Mouse (Mus musculus) A20 (cell line): ENCODE measurements around the gene Ctc1.

Source experiments
- DNase-seq: peaks from one replicate; pipeline ENCODE4 v3.0.0-alpha.2; 2011; ENCODE audit warnings: low read depth, low spot score

Gene Ctc1

DNA sequence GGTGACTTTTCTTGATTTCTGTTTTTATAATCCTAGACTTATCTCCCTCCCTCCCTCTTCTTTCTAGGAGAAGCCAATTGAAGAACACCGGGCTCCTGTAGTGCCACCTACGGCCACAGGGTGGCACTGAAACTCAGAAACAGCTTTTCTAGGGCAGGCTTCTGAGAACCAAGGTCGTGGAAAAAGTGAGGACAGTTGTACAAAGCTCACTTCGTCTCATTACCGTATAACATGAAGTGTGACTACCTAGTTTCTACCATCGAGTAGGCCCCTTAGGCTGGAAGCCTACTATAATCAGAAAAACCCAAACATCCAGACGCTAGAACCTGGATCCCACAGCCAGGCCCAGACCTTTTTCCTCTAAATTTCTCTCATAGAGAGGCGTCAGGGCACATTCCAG lies 51.2 kb downstream of the Ctc1 start:
- peak; percentile 82 for DNase-seq

DNA sequence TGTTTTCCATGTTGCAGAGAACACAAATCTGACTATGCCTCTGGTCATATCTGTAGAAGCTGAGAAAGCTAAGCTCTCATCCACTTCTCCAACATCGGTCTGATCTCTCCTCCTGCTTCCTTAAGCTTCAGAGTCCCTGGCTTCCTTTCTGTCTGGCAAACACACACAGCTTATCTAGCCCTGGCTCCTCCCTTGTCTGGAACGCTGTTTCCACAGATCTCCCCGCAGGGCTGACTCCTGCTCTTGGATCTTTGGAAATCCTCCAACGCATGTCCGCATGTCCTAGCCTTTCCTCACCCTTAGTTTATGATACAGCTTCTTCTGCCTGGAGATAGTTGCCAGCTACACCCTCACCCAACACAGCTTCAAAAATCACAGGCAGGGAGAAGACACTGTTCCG lies 51.9 kb downstream of the Ctc1 start:
- no peak for DNase-seq

DNA sequence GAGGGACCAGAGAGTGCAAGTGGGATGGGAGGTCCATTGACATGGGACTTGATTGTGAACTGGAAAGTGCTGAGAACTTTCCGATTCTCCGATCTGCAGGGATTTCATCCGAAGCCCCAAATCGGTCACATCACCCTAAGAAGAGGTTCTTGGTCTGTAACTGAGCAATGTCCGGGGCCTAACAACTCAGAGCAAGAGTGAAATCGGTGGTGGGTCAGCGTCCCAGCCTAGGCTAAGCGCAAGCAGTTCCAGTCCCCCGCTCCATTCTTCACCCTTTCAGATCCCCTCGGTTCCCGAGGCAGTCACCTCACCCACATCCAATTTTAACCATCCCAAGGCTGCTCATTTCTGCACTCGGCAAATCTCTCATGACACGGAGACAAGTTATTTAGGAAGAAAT lies 54.4 kb downstream of the Ctc1 start:
- DNase-seq = no peak

DNA sequence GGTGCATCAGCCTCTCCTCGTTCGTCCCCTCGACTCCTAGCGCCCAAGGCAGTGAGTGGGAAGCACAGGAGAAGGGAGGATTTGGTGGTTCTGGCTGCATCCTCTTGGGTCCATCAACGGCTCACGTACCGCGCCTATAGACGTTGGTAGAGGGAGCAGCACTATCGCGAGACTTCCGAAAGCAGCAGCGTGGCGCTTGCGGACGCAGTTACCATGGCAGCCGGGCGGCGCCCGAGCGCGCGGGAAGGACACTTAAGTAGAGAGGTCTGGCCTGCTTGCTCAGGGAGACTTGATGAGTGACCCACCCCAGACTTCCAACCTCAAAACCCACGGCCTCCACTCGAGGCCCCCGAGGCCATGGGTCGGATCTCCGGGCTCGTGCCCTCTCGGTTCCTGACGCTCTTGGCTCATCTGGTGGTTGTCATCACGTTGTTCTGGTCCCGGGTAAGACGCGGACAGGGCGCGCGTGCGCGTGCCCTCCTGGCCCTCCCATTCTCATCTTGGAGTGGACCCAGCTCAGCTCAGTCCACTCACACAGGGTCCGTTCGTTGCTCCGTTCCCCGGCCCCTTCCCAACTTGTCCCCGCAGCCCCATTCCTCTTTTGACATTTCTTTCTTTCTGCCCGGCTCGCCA lies 55.0 kb downstream of the Ctc1 start, which contains the start of gene Tmem107:
Gene Tmem107 (plus strand): TSS at position 217 of the 633 bp plus-strand sequence.
- DNase-seq = peak; percentile 98

DNA sequence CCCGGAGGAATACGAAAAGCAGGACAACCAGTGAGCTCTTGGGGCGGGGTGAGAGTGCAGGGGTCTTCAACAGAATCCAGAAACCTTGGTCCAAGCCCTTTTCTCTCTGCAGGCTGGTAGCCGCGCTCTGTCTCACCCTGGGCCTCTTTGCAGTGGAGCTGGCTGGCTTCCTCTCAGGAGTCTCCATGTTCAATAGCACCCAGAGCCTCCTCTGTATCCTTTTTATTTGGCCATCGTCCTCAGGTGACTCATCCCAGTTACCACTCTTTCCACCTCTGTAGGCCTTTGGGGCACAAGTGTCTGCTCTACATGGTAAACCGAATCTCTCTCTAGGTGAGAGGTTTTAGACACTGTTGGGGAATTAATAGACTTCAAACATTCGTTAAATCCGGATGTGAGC lies 55.6 kb downstream of the Ctc1 start:
- DNase-seq = no peak

DNA sequence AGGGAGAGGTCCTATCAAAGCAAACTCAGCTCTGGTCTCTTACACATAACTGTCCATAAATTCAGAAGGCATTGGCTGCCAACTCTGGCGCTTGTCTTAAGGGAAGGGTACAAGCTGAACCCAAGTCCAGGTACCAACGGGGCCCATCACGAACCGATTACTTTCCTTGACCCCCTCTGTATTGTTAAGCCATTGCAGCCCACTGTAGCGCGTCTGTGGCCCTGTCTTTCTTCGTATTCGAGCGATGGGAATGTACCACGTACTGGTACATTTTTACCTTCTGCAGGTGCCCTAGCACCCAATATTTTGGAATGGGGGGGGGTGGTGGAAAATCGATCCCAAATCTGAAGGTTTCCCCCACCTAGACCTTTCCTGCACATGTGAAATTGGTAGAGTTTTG lies 56.5 kb downstream of the Ctc1 start:
- DNase-seq = no peak

DNA sequence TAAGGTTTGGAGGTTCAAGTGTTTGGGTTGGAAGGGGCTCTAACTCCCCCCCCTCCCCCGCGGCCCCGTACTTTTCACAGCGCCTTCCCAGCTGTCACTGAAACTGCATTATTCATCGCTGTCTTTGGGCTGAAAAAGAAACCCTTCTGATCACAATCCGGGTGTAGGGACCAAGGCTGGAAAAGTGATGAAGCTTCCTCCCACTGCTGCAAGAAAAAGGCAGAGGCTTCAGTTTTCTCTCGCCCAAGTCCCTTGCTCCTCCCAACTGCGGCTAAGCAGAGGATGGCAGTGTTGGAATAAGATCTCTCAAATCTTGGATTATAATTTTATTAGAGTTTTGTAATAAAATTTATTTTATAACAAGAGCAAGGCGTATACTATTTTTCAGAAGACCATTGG lies 57.0 kb downstream of the Ctc1 start:
- DNase-seq = no peak

DNA sequence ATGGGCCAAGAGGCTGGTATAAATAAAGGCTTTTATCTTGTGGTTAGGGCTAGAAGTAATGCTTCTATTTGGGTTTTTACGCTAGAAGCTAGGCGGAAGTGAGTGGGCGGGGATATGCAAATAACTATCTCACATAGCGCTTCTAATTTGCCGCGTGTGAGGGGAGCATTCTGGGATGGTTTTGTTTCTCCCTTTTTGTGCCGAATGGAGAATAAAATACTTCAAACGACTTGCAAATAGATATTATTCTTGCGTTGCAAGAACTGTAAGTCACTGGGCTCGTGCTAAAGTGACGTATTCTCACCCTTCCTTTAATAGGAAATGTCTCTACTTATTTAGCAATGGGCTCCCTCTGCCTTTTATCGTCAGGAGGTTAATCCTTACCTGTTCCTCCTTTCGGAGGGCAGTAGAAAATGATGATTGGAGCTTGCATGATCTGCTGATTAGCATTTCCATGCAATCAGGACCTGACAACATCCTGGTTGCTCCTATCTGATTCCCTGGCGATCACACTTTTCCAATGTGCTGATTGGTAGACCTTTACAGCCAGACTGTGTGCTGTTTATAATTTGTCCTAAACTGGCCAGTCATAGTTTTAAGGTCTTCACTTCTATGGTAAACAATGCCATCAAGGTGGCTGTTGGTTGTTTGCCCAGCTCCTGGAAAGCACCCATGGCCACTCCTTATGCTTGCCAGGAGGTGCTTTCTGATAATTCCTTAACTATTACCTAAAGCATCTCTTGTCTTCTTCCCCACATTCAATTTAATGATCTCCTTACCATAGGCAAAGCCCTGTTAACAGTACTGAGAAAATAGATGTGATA lies 57.6 kb downstream of the Ctc1 start:
- peak; percentile 97 for DNase-seq

DNA sequence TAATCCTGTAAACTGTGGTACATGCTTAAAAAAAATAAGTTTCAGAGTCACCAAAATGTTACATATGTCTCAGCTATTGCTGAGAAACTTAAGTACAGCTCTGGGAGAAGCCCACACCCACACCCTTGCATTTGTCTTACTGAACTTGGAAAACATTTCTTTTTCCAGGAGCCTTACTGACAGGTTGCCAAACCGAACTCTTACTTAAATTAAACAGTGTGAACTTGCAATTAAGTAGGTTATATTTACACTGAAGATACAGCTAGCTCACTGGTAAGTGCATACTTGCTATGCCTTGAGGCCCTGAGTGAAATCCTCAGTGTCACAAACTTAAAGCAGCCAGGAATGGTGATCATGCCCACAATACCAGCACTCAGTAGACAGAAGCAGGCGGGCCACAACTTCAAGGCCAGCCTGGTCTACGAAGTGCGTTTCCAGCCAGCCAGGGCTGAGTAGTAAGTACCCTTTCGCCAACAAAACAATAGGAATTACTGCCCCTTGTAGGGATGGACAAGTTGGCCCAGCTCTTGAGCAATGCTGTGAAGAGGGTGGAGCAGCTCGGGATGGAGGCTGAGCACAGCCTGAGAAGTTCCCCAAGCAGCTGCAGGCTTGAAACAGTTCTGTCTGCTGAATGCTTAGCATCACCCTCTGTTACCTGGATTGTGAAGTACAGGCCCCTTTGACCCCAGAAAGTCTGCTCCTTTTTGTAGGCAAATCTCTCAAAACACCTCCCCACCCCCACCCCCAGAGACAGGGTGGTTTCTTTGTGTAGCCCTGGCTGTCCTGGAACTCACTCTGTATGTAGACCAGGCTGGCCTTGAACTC lies 58.5 kb downstream of the Ctc1 start:
- DNase-seq = peak; percentile 33

DNA sequence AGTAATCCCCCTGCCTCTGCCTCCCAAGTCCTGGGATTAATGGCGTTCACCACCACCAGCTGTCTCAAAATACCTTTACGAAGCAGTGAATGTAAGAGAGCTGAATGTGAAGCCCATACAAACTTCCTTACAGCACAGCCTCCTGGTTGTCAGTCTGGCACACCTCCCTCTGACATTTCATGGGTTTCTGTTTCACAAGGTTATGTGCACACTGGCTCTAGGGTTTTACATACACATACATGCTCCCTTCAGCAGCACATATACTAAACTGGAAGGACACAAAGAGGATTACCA lies 59.0 kb downstream of the Ctc1 start:
- no peak for DNase-seq

DNA sequence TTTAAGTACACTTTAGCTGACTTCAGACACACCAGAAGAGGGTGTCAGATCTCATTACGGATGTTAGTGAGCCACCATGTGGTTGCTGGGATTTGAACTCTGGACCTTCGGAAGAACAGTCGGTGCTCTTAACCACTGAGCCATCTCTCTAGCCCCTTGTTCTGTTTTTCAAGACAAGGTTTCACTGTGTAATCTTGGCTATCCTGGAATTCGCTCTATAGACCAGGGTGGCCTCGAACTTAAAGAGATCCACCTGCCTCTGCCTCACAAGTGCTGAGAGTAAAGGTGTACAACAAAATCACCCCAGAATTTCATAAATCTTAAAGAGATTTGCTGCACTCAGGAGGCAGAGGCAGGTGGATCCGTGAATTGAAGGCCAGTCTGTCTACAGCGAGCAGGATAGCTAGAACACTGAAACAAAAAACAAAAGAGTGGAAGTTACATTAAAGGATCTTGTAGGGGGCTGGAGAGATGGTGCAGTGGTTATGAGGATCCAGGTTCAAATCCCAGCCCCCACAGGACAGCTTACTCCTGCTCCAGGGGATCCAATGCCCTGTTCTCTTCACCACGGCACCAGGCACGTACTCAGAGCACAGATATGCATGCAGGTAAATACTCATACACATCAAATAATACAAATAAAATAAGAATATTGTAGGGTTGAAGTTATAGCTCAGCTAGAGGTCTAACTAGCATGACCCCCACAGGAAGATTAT lies 60.2 kb downstream of the Ctc1 start:
- DNase-seq = peak; percentile 65

DNA sequence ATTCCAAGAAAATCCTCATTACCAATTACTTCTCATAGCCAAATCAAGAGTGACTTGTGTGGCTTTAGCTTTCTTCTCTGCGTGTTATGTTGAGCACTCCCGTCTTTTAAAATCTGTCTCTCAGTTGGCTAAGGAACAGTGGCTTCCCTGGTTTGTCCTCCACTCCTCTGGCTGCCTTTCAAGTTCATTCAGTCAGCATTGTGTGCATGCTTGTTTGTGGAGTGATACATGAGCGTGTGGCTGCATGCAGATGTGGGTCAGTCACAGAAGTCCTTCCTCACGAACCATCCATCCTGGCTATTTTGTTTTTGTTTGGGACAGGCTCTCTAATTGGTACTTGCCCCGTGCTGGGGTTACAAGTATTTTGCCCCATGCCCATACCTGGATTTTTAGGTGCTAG lies 60.9 kb downstream of the Ctc1 start:
- DNase-seq = no peak

DNA sequence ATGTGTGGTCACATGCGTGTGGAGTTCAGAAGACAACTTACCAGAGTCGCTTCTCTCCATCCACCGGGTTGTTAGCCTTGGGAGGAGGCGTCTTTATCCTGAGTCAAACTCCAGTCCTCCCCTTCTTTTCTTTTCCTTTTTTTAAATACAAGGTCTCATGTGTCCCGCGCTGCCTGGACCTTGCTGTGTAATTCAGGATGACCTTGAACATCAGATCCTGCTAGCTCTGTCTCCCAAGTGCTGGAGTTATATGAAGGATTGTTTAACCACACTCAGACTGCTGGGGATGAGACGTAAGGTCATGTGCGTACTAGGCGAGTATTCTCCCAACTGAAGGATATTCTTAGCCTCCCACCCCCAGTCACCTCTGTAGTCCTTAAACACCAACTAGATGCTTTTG lies 61.6 kb downstream of the Ctc1 start:
- no peak for DNase-seq

DNA sequence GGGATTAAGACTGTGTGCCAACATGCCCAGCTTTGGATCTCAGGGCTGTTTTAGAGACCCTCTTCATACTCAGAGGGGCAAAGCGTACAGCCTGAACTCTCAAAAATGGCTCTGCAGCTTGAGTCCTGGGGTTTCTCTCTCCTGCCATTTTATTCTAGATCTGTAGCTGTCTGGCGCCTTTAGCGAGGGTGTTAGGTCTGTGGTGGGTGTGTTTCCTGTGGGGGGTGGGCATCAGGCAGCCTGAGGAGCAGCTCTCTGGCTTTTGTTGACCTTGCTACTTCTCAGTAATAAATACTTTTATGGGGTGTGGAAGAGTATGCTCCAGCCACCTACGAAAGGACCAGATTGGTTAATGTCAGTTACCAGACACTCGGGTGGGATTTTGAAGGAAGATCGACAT lies 62.3 kb downstream of the Ctc1 start:
- no peak for DNase-seq

DNA sequence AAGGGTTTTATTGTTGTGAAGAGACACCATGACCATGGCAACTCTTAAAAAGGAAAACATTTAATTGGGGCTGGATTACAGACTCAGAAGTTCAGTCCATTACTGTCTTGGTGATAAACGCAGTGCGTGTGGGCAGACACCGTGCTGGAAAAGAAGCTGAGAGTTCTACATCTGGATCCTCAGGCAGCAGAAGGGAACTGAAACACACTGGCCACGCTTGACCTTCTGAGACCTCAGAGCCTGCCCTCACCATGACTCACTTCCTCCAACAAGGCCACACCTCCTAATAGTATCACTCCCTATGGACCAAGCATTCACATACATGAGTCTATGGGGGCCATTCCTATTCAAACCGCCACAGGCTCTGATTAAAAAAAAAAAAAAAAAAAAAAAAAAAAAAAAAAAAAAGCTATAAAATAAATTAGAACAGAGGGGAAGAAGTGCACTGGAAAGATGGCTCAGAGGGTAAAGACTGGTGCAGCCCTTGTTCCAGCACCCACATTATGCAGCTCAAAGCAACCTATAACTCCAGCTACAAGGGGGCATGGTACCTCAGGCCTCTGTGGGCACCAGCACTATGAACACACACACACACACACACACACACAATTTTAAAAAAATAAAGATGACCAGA lies 63.2 kb downstream of the Ctc1 start:
- peak; percentile 86 for DNase-seq

DNA sequence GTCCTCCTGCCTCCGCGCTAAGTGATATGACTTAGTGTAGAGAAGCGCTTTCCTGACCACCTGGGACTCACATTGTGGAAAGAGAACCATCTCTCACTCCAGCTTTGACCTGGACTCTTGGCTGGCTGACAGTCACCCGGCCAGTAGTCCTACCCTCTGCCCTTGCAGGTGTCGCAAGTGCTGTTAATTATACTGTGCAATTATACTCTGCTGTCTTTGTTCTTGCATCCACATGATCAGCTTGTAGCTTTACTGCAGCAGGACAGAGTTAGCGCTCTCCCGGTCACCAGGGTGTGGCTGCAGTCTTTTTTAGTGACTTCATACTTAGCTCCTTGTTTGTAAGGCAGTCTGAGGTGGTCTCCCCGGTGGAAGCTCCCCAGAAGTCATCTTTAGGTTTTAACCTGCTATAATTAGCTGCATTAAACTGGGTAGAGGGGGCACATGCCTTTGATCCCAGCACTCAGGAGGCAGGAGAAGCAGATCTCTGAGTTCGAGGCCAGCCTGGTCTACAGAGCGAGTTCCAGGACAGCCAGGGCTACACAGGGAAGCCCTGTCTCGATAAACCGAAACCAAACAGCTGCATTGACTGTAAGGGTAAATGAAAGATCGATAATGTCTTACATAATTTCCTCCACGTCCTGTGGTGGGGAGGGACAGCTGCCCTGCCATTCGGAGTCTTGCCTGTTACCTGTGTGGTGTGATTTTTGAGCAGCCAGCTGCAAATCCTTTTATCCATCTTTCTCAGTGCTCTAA lies 64.6 kb downstream of the Ctc1 start:
- DNase-seq = no peak

DNA sequence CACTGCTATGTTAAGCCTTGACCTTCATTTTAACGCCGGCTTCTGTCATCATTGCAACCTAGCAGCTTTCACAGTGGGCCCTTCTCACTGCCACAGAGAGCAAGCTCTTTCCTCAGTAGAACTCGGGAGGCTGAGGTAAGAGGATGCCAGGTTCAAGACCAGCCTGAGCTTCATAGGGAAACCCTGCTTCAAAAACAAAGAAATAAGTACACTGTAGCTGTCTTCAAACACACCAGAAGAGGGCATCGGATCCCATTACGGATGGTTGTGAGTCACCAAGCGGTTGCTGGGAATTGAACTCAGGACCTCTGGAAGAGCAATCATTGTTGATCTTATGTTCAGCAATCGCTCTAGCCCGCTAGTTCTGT lies 65.1 kb downstream of the Ctc1 start:
- no peak for DNase-seq

DNA sequence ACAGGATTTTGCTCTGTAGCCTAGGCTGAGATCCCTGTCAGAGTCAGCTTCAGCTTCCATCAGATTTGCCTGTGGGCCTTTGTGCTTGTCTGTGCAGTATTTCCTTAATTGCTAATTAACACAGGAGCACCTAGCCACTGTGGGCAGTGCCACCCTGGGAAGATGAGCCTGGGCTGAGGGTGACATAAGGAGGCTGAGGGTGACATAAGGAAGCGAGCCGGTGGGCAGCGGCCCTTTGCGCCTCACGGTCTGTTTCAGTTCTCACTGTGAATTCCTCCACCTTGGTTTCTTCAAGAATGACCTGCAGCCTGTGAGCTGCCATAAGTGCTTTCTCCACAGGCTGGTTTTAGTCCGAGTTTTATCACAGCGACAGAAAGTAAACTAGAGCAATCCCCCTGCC lies 65.9 kb downstream of the Ctc1 start:
- DNase-seq = no peak

DNA sequence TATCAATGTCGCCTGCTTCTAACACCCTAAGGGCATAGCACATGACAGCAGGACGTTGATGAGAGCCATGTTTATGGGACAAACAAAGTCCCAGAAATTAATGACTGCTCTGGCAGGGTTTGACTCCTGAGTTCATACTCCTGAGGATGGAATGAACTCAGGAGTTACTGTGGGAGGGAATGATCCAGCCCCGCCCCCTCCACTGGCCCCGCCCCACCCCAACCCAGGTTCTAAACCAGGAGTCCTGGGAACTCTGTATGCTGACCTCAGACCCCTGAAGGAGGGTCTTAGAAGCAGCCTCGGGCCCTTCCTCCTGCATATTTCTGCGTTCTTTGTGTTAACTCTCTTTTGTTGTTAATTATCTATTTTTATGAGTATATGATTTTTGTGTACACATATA lies 69.9 kb downstream of the Ctc1 start:
- no peak for DNase-seq
